Mouse (Mus musculus) midbrain, embryonic 14.5 days (tissue): ENCODE data around the gene Myom3. TPM values are rescaled to one million over a fixed set of nuclear protein-coding genes. Genes with fewer than 3 reads are reported as not detected.

Experiments used
- ATAC-seq: fragments of 200-750 bp; cut with Nextera tagmentation; 2 replicates; pipeline ENCODE4 v1.8.0; 2017; ENCODE audit warnings: moderate number of reproducible peaks, moderate library complexity; ENCODE audit not compliant: low FRiP score, low TSS enrichment
- DNase-seq: peaks from one replicate; pipeline ENCODE4 v3.0.0-alpha.2; 2015
- H3K27ac ChIP-seq: fragments of 300-500 bp; sonication (generic); replicated peaks from 2 replicates; pipeline ENCODE4 v1.5.1; 2014; ENCODE audit warnings: mild to moderate bottlenecking, low read depth, low read length, moderate library complexity
- H3K27me3 ChIP-seq: fragments of 300-500 bp; sonication (generic); 2 replicates; pipeline ENCODE4 v1.6.1; 2014; ENCODE audit warnings: low read length, control low read depth, mixed read lengths; ENCODE audit not compliant: control insufficient read depth, insufficient read depth
- H3K36me3 ChIP-seq: fragments of 300-500 bp; sonication (generic); 2 replicates; pipeline ENCODE4 v1.6.1; 2014; ENCODE audit warnings: low read length, control low read depth; ENCODE audit not compliant: control insufficient read depth, insufficient read depth
- H3K4me1 ChIP-seq: fragments of 300-500 bp; sonication (generic); 2 replicates; pipeline ENCODE4 v1.6.1; 2014; ENCODE audit warnings: mild to moderate bottlenecking, antibody characterized with exemption, low read length, control low read depth; ENCODE audit not compliant: control insufficient read depth, insufficient read depth
- H3K4me2 ChIP-seq: fragments of 300-500 bp; sonication (generic); 2 replicates; pipeline ENCODE4 v1.6.1; 2014; ENCODE audit warnings: mild to moderate bottlenecking, low read length, moderate library complexity
- H3K4me3 ChIP-seq: fragments of 300-500 bp; sonication (generic); replicated peaks from 2 replicates; pipeline ENCODE4 v1.5.1; 2014; ENCODE audit warnings: low read depth, low read length
- H3K9ac ChIP-seq: fragments of 300-500 bp; sonication (generic); replicated peaks from 2 replicates; pipeline ENCODE4 v1.6.1; 2014; ENCODE audit warnings: mild to moderate bottlenecking, low read length, moderate library complexity
- H3K9me3 ChIP-seq: fragments of 300-500 bp; sonication (generic); 2 replicates; pipeline ENCODE4 v1.6.1; 2016; ENCODE audit warnings: low read length, control low read depth, mixed read lengths; ENCODE audit not compliant: control insufficient read depth
- WGBS: fragments of 180-500 bp; shearing (Covaris S2); extraction: QIAGEN DNeasy Blood & Tissue Kit; methylation state at CpG from one replicate; pipeline ENCODE4 v1.1.7; 2014; 5-methylcytosine and 5-hydroxymethylcytosine counted together
- polyA plus RNA-seq: library from polyadenylated mRNA; unstranded; fragments of >200 nt; fragmentation: Nextera tagmentation; extraction: Ambion mirVana; gene quantifications from 2 replicates; pipeline ENCODE4 v1.2.1, GENCODE M21; 2014

Gene Myom3
- polyA plus RNA-seq, 1 experiment from 2014 or later, result 0.13 TPM

- Histone ChIP-seq H3K4me3 (no peak overlapping the region), H3K36me3 (no peaks in the 10 kb centered on the region), H3K9me3 (no peaks in the 10 kb centered on the region), H3K27me3 (no peaks in the 10 kb centered on the region), H3K4me2 (no peak overlapping the region), H3K27ac (no peak overlapping the region), H3K4me1 (no peaks in the 10 kb centered on the region), H3K9ac (no peak overlapping the region)
- WGBS, result 86% methylated on average over 5 of the region's 5 CpGs
- no peak for ATAC-seq
- no peak for DNase-seq
These were observed 44.7 kb downstream of the Myom3 start for GRCm38 (mm10) chr4:135804169-135804568.

GRCm38 (mm10) chr4:135814896-135815295 lies 55.4 kb downstream of the Myom3 start:
- Histone ChIP-seq H3K4me3 (no peak overlapping the region), H3K36me3 (no peaks in the 10 kb centered on the region), H3K4me1 (no peaks in the 10 kb centered on the region), H3K27ac (no peak overlapping the region), H3K27me3 (no peaks in the 10 kb centered on the region), H3K9ac (no peak overlapping the region), H3K9me3 (no peaks in the 10 kb centered on the region), H3K4me2 (no peak overlapping the region)
- 81% methylated on average over 7 of the region's 7 CpGs for WGBS
- DNase-seq (no peak), ATAC-seq (no peak)

GRCm38 (mm10) chr4:135816905-135817622 lies 57.5 kb downstream of the Myom3 start:
- Histone ChIP-seq H3K4me2 (no peak overlapping the region), H3K36me3 (no peaks in the 10 kb centered on the region), H3K9me3 (no peaks in the 10 kb centered on the region), H3K9ac (no peak overlapping the region), H3K4me3 (no peak overlapping the region), H3K27ac (no peak overlapping the region), H3K27me3 (no peaks in the 10 kb centered on the region), H3K4me1 (no peaks in the 10 kb centered on the region)
- DNase-seq, result peak; percentile 70
- 44% methylated on average over 12 of the region's 12 CpGs for WGBS
- no peak for ATAC-seq

GRCm38 (mm10) chr4:135818366-135818765 lies 58.9 kb downstream of the Myom3 start:
- no peak for ATAC-seq
- Histone ChIP-seq H3K9ac (no peak overlapping the region), H3K4me3 (no peak overlapping the region), H3K36me3 (no peaks in the 10 kb centered on the region), H3K27me3 (no peaks in the 10 kb centered on the region), H3K4me1 (no peaks in the 10 kb centered on the region), H3K9me3 (no peaks in the 10 kb centered on the region), H3K4me2 (no peak overlapping the region), H3K27ac (no peak overlapping the region)
- WGBS, result 85% methylated on average over 3 of the region's 3 CpGs
- no peak for DNase-seq

- DNase-seq (no peak), ATAC-seq (no peak)
- Histone ChIP-seq H3K4me2 (no peak overlapping the region), H3K9ac (no peak overlapping the region), H3K27me3 (no peaks in the 10 kb centered on the region), H3K27ac (no peak overlapping the region), H3K9me3 (no peaks in the 10 kb centered on the region), H3K4me3 (no peak overlapping the region), H3K36me3 (no peaks in the 10 kb centered on the region), H3K4me1 (no peaks in the 10 kb centered on the region)
- 86% methylated on average over 17 of the region's 17 CpGs for WGBS
These were observed 60.5 kb downstream of the Myom3 start for GRCm38 (mm10) chr4:135819826-135820526.

- H3K9me3 ChIP-seq, result no peaks in the 10 kb centered on the region
- H3K36me3 ChIP-seq, result no peaks in the 10 kb centered on the region
- no peak for DNase-seq
- H3K4me3 ChIP-seq, result no peak overlapping the region
- no peak overlapping the region for H3K4me2 ChIP-seq
- ATAC-seq, result no peak
- H3K4me1 ChIP-seq, result no peaks in the 10 kb centered on the region
- H3K27ac ChIP-seq, result no peak overlapping the region
- H3K9ac ChIP-seq, result no peak overlapping the region
- WGBS, result 88% methylated on average over 4 of the region's 4 CpGs
- no peaks in the 10 kb centered on the region for H3K27me3 ChIP-seq
These were observed 62.3 kb downstream of the Myom3 start for GRCm38 (mm10) chr4:135821772-135822171.

- no peak overlapping the region for H3K9ac ChIP-seq
- ATAC-seq, result no peak
- 63% methylated on average over 2 of the region's 2 CpGs for WGBS
- H3K4me2 ChIP-seq, result no peak overlapping the region
- H3K4me1 ChIP-seq, result no peaks in the 10 kb centered on the region
- H3K36me3 ChIP-seq, result no peaks in the 10 kb centered on the region
- peak; percentile 46 for DNase-seq
- no peak overlapping the region for H3K4me3 ChIP-seq
- H3K27me3 ChIP-seq, result no peaks in the 10 kb centered on the region
- H3K9me3 ChIP-seq, result no peaks in the 10 kb centered on the region
- H3K27ac ChIP-seq, result no peak overlapping the region
These were observed 63.8 kb downstream of the Myom3 start for GRCm38 (mm10) chr4:135823298-135823697.

- Histone ChIP-seq H3K36me3 (no peaks in the 10 kb centered on the region), H3K27me3 (no peaks in the 10 kb centered on the region), H3K9ac (no peak overlapping the region), H3K4me1 (peaks cover 9% of the 10 kb centered on the region), H3K4me3 (no peak overlapping the region), H3K9me3 (no peaks in the 10 kb centered on the region), H3K27ac (no peak overlapping the region), H3K4me2 (no peak overlapping the region)
- ATAC-seq (no peak), DNase-seq (no peak)
- WGBS, result 49% methylated on average over 8 of the region's 8 CpGs
These were observed 64.7 kb downstream of the Myom3 start for GRCm38 (mm10) chr4:135824254-135824653.

- H3K4me2 ChIP-seq, result peak overlapping the region; percentile 12; the same call in 1 of the 2 replicates
- DNase-seq (peak; percentile 80), ATAC-seq (no peak)
- H3K9ac ChIP-seq, result peak overlapping the region; percentile 34; the same call in 1 of the 2 replicates
- no peak overlapping the region for H3K4me3 ChIP-seq
- peak overlapping the region; percentile 75 for H3K27ac ChIP-seq
- no peaks in the 10 kb centered on the region for H3K9me3 ChIP-seq
- WGBS, result 15% methylated on average over 11 of the region's 11 CpGs
- H3K36me3 ChIP-seq, result no peaks in the 10 kb centered on the region
- H3K4me1 ChIP-seq, result peaks cover 14% of the 10 kb centered on the region
- no peaks in the 10 kb centered on the region for H3K27me3 ChIP-seq
These were observed 69.0 kb downstream of the Myom3 start for GRCm38 (mm10) chr4:135828491-135828890.
